Comparison of ENCODE assay signal across 8 mouse cellular contexts in genomic region chr8:12396501-12397345, GRCm38 (mm10). TPM values are rescaled to one million over a fixed set of nuclear protein-coding genes. Genes with fewer than 3 reads are reported as not detected.
DNase-seq lines count a peak whose midpoint lies in the region; ATAC-seq and TF ChIP-seq lines count a peak whose summit lies in the region.

No protein-coding gene starts in this region.

- H3K36me3 ChIP-seq in embryonic facial prominence, embryonic 10.5 days (replicated peaks): no peaks in the 10 kb centered on the region; the same call in 1 of the 2 replicates
- no peaks in the 10 kb centered on the region for H3K36me3 ChIP-seq in intestine, embryonic 14.5 days (ENCODE audit: control insufficient read depth, insufficient read depth, low read length)
- no peaks in the 10 kb centered on the region for H3K36me3 ChIP-seq in neural tube, embryonic 12.5 days

- no peak overlapping the region for H3K9ac ChIP-seq in intestine, embryonic 14.5 days (ENCODE audit: low read length)
- H3K9ac ChIP-seq in neural tube, embryonic 12.5 days: peak overlapping the region; percentile 81

- H3K27ac ChIP-seq in layer of hippocampus, adult 2 months: peak overlapping the region; percentile 86
- peak overlapping the region; percentile 88 for H3K27ac ChIP-seq in embryonic facial prominence, embryonic 10.5 days (replicated peaks)
- no peak overlapping the region for H3K27ac ChIP-seq in intestine, embryonic 14.5 days (ENCODE audit: low read depth)
- H3K27ac ChIP-seq in neural tube, embryonic 12.5 days: peak overlapping the region; percentile 50

- 0 out of 2 replicates have a peak, but pooled peaks have one; percentile 23 for ATAC-seq in intestine, embryonic 14.5 days (replicated peaks; ENCODE audit: low FRiP score, low TSS enrichment, low read depth)
- no peak for ATAC-seq in neural tube, embryonic 12.5 days (ENCODE audit: low FRiP score, low read depth)

- H3K27me3 ChIP-seq in embryonic facial prominence, embryonic 10.5 days (replicated peaks; ENCODE audit: low read depth, poor library complexity, severe bottlenecking): peaks cover 100% of the 10 kb centered on the region
- H3K27me3 ChIP-seq in intestine, embryonic 14.5 days (replicated peaks; ENCODE audit: control insufficient read depth, insufficient read depth, low read length): peaks cover 100% of the 10 kb centered on the region
- H3K27me3 ChIP-seq in neural tube, embryonic 12.5 days (replicated peaks): peaks cover 66% of the 10 kb centered on the region

- DNase-seq in layer of hippocampus, adult 2 months (ENCODE audit: low spot score in 2 of 2): no peak
- DNase-seq in layer of hippocampus, adult 11-12 months (ENCODE audit: low spot score): no peak
- peak; percentile 75 for DNase-seq in embryonic facial prominence, embryonic 10.5 days (ENCODE audit: low spot score)
- DNase-seq in intestine, embryonic 14.5 days (ENCODE audit: low spot score): peak; percentile 77
- no peak for DNase-seq in thymus, postnatal 10 days (ENCODE audit: low spot score in 2 of 2)
- DNase-seq in c-Kit-positive CD71-positive TER-119-positive erythroid progenitor cells, embryonic 14.5 days (ENCODE audit: low spot score): no peak
- DNase-seq in kidney, postnatal 10 days: no peak

- H3K4me1 ChIP-seq in embryonic facial prominence, embryonic 10.5 days: peaks cover 39% of the 10 kb centered on the region
- H3K4me1 ChIP-seq in intestine, embryonic 14.5 days (replicated peaks; ENCODE audit: control insufficient read depth, insufficient read depth, low read length): 0 out of 2 replicates have a peak, but pooled peaks cover 7% of the 10 kb centered on the region
- peaks cover 41% of the 10 kb centered on the region for H3K4me1 ChIP-seq in neural tube, embryonic 12.5 days

- TF ChIP-seq CTCF in layer of hippocampus, adult 2 months (conservative IDR thresholded peaks at IDR 0.05): no peak

- peak overlapping the region; percentile 40 for H3K4me2 ChIP-seq in intestine, embryonic 14.5 days (ENCODE audit: low read length)
- peak overlapping the region; percentile 65 for H3K4me2 ChIP-seq in neural tube, embryonic 12.5 days (replicated peaks)

- H3K9me3 ChIP-seq in embryonic facial prominence, embryonic 10.5 days: no peaks in the 10 kb centered on the region
- H3K9me3 ChIP-seq in intestine, embryonic 14.5 days (ENCODE audit: control insufficient read depth, low read length): no peaks in the 10 kb centered on the region
- H3K9me3 ChIP-seq in neural tube, embryonic 12.5 days: no peaks in the 10 kb centered on the region

- peak overlapping the region; percentile 42 for H3K4me3 ChIP-seq in layer of hippocampus, adult 2 months
- H3K4me3 ChIP-seq in embryonic facial prominence, embryonic 10.5 days: peak overlapping the region; percentile 61
- peak overlapping the region; percentile 25 for H3K4me3 ChIP-seq in intestine, embryonic 14.5 days (ENCODE audit: low read depth, low read length)
- H3K4me3 ChIP-seq in neural tube, embryonic 12.5 days: peak overlapping the region; percentile 57

- WGBS in embryonic facial prominence, embryonic 10.5 days: under 1% methylated on average over 118 of the region's 118 CpGs
- under 1% methylated on average over 88 of the region's 118 CpGs for WGBS in intestine, embryonic 14.5 days
- WGBS in neural tube, embryonic 12.5 days: under 1% methylated on average over 111 of the region's 118 CpGs

RNA-seq across cellular contexts. Expression of gene Sox1, which starts 1.6 kb away (rescaled TPM):
- total RNA-seq in layer of hippocampus, adult 2 months (2021): 10 to 100 TPM; 11.8 TPM
- 1.0 and 1.1 TPM in 2 replicates for polyA plus RNA-seq in embryonic facial prominence, embryonic 10.5 days (2016; fragmentation: Nextera tagmentation; extraction: Ambion mirVana)
- 0.05 TPM in 1 of 2 replicates, not detected in the other for polyA plus RNA-seq in intestine, embryonic 14.5 days (2014; fragmentation: Nextera tagmentation; extraction: Ambion mirVana)
- polyA plus RNA-seq in neural tube, embryonic 12.5 days (2016; fragmentation: Nextera tagmentation; extraction: Ambion mirVana): 1.9 and 2.0 TPM in 2 replicates

Comparison
In these comparisons a context has a peak if more than half of its experiments do, and no peak if none do; other contexts are left out.
1. DNase-seq: peak in embryonic facial prominence, embryonic 10.5 days (single experiment) and intestine, embryonic 14.5 days (single experiment); none in layer of hippocampus, adult 2 months (0 of 2), layer of hippocampus, adult 11-12 months (single experiment), thymus, postnatal 10 days (0 of 2), c-Kit-positive CD71-positive TER-119-positive erythroid progenitor cells, embryonic 14.5 days (single experiment) and kidney, postnatal 10 days (single experiment).
2. Peak in every context shown above with its lines, with median percentiles within 50 percentile points of each other: H3K4me3 ChIP-seq.